Mouse (Mus musculus) liver, embryonic 14.5 days (tissue): ENCODE measurements around the gene Kiz.

ENCODE experiments used
- CTCF ChIP-seq: IDR thresholded peaks from 2 replicates; pipeline ENCODE4 v1.5.1; 2016; ENCODE audit warnings: antibody characterized with exemption, low read depth, control low read depth
- EP300 ChIP-seq: IDR thresholded peaks from 2 replicates; pipeline ENCODE4 v1.6.1; 2016; ENCODE audit warnings: antibody characterized with exemption, low read depth

DNA sequence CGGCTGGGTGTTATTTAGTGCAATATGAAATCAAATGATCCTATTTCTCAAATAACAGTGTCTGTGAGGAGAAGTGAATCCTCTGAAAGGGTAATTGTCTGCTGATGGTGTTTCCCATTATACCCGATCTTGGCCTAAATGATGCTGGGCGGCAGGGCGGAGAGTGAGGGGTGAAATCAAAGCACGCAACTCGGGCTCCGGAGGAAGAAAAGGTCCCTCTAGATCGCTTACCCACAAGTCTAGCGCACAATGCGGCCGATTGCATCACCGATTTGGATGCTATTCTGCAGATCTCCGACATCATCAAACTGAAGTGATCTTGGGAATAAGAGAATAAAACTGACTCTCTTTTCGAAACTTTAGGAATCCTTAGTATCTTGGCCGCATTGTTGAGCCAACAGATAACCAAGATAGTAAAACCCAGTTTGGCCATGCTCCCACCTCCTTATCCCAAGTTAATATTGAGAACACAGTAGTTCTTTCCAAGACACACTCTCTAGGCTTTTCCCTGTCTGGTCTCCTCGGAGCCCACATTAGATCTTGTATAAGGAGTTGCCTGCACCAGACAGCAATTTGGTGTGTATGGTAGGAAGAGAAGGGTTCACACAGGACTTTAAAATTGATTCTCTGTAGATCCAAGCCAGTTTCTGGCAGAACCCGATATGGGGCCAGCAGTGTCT lies 18.7 kb upstream of the Kiz start:
- TF ChIP-seq EP300 (no peak), CTCF (no peak)
